ENCODE assay signal across 18 mouse cellular contexts in genomic region chr4:126436268-126436667, GRCm38 (mm10). TPM values are rescaled to one million over a fixed set of nuclear protein-coding genes. Genes with fewer than 3 reads are reported as not detected.
DNase-seq lines count a peak whose midpoint lies in the region; ATAC-seq lines count a peak whose summit lies in the region.
"Had no signal": no experiment of that assay in that cellular context is flagged by ENCODE, and none has a peak within 500 bp of the region (broad histone marks: within the 10 kb centered on the region; RNA-seq: fewer than 3 reads in every experiment).

No protein-coding gene starts in this region.

- no peak overlapping the region for H3K9ac ChIP-seq in neural tube, embryonic 13.5 days
- H3K9ac ChIP-seq in midbrain, embryonic 16.5 days (ENCODE audit: low read depth, low read length), result no peak overlapping the region
- H3K9ac ChIP-seq: embryonic facial prominence, embryonic 13.5 days; forebrain, embryonic 15.5 days; limb, embryonic 13.5 days; liver, postnatal 0 days had no signal

- no peaks in the 10 kb centered on the region for H3K9me3 ChIP-seq in neural tube, embryonic 13.5 days
- no peaks in the 10 kb centered on the region for H3K9me3 ChIP-seq in midbrain, embryonic 16.5 days (replicated peaks; ENCODE audit: control insufficient read depth, low read length, poor library complexity, severe bottlenecking)
- H3K9me3 ChIP-seq: embryonic facial prominence, embryonic 13.5 days; forebrain, embryonic 15.5 days; limb, embryonic 13.5 days had no signal

- peaks cover 70% of the 10 kb centered on the region for H3K36me3 ChIP-seq in neural tube, embryonic 13.5 days
- peaks cover 12% of the 10 kb centered on the region; the same call in 1 of the 2 replicates for H3K36me3 ChIP-seq in midbrain, embryonic 16.5 days (ENCODE audit: control insufficient read depth, insufficient read depth, low read length)

- no peak for ATAC-seq in neural tube, embryonic 13.5 days (ENCODE audit: low read depth)
- ATAC-seq in midbrain, embryonic 16.5 days, result peak; percentile 39; the same call in 1 of the 2 replicates
- ATAC-seq: forebrain, embryonic 15.5 days; intestine, postnatal 0 days; liver, postnatal 0 days; Patski had no signal

- WGBS in neural tube, embryonic 13.5 days, result 73% methylated on average over 2 of the region's 2 CpGs
- WGBS in midbrain, embryonic 16.5 days, result 48% methylated on average over 2 of the region's 2 CpGs

- H3K4me1 ChIP-seq in neural tube, embryonic 13.5 days (replicated peaks), result no peaks in the 10 kb centered on the region
- H3K4me1 ChIP-seq in midbrain, embryonic 16.5 days (ENCODE audit: control insufficient read depth, insufficient read depth, low read length), result no peaks in the 10 kb centered on the region
- H3K4me1 ChIP-seq: embryonic facial prominence, embryonic 13.5 days; forebrain, embryonic 15.5 days; limb, embryonic 13.5 days had no signal

- DNase-seq in kidney, postnatal 10 days, result peak; percentile 35
- no peak for DNase-seq in kidney, adult 11 months
- no peak for DNase-seq in neural tube, embryonic 10.5 days (ENCODE audit: extremely low spot score, low spot score)
- DNase-seq in cerebellum, adult 8-10 months, result peak; percentile 26
- no peak for DNase-seq in gastrocnemius, postnatal 10 days
- no peak for DNase-seq in spleen, postnatal 10 days (ENCODE audit: low spot score in 2 of 2)
- DNase-seq: adrenal gland, adult 2 months; heart, postnatal 14 days; liver, postnatal 0 days; retina, postnatal 1 day had no signal

- no peak overlapping the region for H3K4me3 ChIP-seq in neural tube, embryonic 13.5 days
- no peak overlapping the region for H3K4me3 ChIP-seq in midbrain, embryonic 16.5 days (ENCODE audit: low read depth, low read length)
- H3K4me3 ChIP-seq: embryonic facial prominence, embryonic 13.5 days; forebrain, embryonic 15.5 days; limb, embryonic 13.5 days had no signal

- H3K27me3 ChIP-seq in neural tube, embryonic 13.5 days, result no peaks in the 10 kb centered on the region
- H3K27me3 ChIP-seq in midbrain, embryonic 16.5 days (ENCODE audit: control insufficient read depth, insufficient read depth, low read depth, low read length), result no peaks in the 10 kb centered on the region
- H3K27me3 ChIP-seq: CH12.LX; embryonic facial prominence, embryonic 13.5 days; forebrain, embryonic 15.5 days; limb, embryonic 13.5 days; Patski had no signal

- no peak overlapping the region for H3K4me2 ChIP-seq in neural tube, embryonic 13.5 days
- no peak overlapping the region for H3K4me2 ChIP-seq in midbrain, embryonic 16.5 days (ENCODE audit: low read length)
- H3K4me2 ChIP-seq: embryonic facial prominence, embryonic 13.5 days; forebrain, embryonic 15.5 days; limb, embryonic 13.5 days had no signal

- 0 out of 2 replicates have a peak overlapping the region, but pooled peaks have one; percentile 9 for H3K27ac ChIP-seq in neural tube, embryonic 13.5 days (replicated peaks)
- H3K27ac ChIP-seq in midbrain, embryonic 16.5 days (ENCODE audit: low read length), result 0 out of 2 replicates have a peak overlapping the region, but pooled peaks have one; percentile 29
- H3K27ac ChIP-seq: embryonic facial prominence, embryonic 13.5 days; forebrain, embryonic 15.5 days; limb, embryonic 13.5 days had no signal

RNA-seq across cellular contexts. Expression of gene Ago3, which starts 6.9 kb away (rescaled TPM):
- polyA plus RNA-seq in neural tube, embryonic 13.5 days (2015; fragmentation: Nextera tagmentation; extraction: Ambion mirVana), result 16.5 and 17.4 TPM in 2 replicates
- 14.3 and 18.5 TPM in 2 replicates for polyA plus RNA-seq in midbrain, embryonic 16.5 days (2015; fragmentation: Nextera tagmentation; extraction: Ambion mirVana)
- total RNA-seq in gastrocnemius, postnatal 10 days (2021), result 10 to 100 TPM in 1 of 2 experiments, 1 to 10 TPM in 1; 7.3 to 11.5 TPM

RNA-seq across cellular contexts. Expression of gene Ago1, which starts 32.1 kb away (rescaled TPM):
- polyA plus RNA-seq in neural tube, embryonic 13.5 days (2015; fragmentation: Nextera tagmentation; extraction: Ambion mirVana), result 11.5 and 12.1 TPM in 2 replicates
- 8.8 and 10.0 TPM in 2 replicates for polyA plus RNA-seq in midbrain, embryonic 16.5 days (2015; fragmentation: Nextera tagmentation; extraction: Ambion mirVana)
- 10 to 100 TPM in 1 of 2 experiments, 1 to 10 TPM in 1; 9.1 to 13.6 TPM for total RNA-seq in gastrocnemius, postnatal 10 days (2021)

Comparison
In these comparisons a context has a peak if more than half of its experiments do, and no peak if none do; other contexts are left out.
1. DNase-seq: peak in kidney, postnatal 10 days (single experiment) and cerebellum, adult 8-10 months (single experiment); none in kidney, adult 11 months (single experiment), neural tube, embryonic 10.5 days (single experiment), gastrocnemius, postnatal 10 days (single experiment) and spleen, postnatal 10 days (0 of 2).